Mouse (Mus musculus): ENCODE data around the gene 4921509C19Rik. TPM values are rescaled to one million over a fixed set of nuclear protein-coding genes. Genes with fewer than 3 reads are reported as not detected.
"Not testable (repeated sequence)": the region's sequence is repeated elsewhere in the genome, so short reads cannot be mapped to it uniquely, and the experiment has no call there.

Gene 4921509C19Rik
- polyA plus RNA-seq, 1 experiment from 2014 or later: not detected

DNA sequence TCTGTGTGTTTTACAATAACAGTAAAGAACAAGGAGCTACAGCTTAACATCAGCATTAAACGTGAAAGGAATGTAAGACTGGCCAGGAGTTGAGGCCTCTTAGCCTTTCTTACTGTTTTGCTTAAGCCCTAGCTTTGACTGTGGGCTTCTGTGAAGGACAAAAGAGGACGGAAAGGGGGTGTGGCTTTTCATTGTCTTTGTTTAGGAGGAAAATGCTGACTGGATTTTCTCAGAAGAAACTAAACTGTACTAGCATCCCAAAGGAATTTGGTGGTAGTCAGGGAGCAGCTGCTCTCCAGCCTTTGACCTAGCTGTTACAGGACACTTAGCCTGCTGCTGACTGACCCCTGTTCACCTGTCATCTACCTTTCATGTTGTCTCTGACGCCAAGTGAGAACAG lies 22.4 kb upstream of the 4921509C19Rik start:
- Histone ChIP-seq H3K27me3 (ENCODE audit: control insufficient read depth, insufficient read depth, low read length) (no peaks in the 10 kb centered on the region), H3K36me3 (ENCODE audit: control insufficient read depth, insufficient read depth, low read length) (peaks cover 41% of the 10 kb centered on the region)
- WGBS: 70% methylated on average over 3 of the region's 3 CpGs

DNA sequence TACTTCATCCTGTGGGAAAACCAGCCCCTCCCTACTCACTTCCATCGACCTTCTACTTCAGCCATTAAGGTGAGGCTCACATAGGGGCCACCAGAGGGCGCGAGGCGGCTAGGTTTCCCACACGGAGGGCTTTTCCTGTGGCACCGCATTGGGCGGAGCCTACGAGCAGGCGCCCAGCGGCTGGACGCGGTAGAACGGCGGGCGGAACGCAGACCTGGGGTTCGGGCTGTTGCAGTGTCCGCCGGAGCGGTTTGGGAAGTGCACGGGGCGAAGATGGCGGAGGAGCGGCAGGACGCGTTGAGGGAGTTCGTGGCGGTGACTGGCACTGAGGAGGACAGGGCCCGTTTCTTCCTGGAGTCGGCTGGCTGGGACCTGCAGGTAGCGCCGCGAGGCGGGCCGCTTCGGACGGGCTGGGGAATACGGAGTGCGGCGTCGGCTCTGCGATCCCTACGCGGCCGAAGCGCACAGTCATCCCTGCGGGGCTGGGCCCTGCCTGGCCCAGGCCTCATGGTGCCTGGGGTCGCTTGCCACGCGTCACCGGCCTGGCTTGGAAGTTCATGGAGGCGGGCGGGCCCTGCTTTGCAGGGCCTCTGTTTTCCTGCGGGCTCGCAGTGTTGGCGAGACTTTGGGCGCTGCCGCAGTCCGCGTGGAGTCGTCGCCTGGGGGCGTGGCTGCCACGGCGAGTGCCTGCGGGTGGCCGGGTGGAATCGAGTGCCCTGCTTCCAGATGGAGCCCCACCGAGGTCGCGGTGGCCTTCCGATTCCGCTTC lies 18.3 kb upstream of the 4921509C19Rik start, which contains the start of gene Nsfl1c:
Gene Nsfl1c (plus strand): TSS at position 148 of the 769 bp plus-strand sequence.
- no peak within 1 kb of the TSS for H3K27ac ChIP-seq (ENCODE audit: low read length)
- WGBS: under 1% methylated on average over 73 of the region's 73 CpGs

More for the DNA sequence above, 22.4 kb upstream of the 4921509C19Rik start:
- no peaks in the 10 kb centered on the region for H3K9me3 ChIP-seq (ENCODE audit: control insufficient read depth, low read depth, low read length)
- H3K4me1 ChIP-seq (ENCODE audit: control insufficient read depth, insufficient read depth, low read length): peaks cover 5% of the 10 kb centered on the region
- no peak overlapping the region for H3K9ac ChIP-seq (replicated peaks; ENCODE audit: low read depth, low read length)
- ATAC-seq (ENCODE audit: insufficient number of reproducible peaks, insufficient read depth, low FRiP score, low read depth): no peak
- H3K27ac ChIP-seq (ENCODE audit: low read length): no peak overlapping the region
- H3K4me3 ChIP-seq (ENCODE audit: low read depth, low read length): no peak overlapping the region
- no peak overlapping the region for H3K4me2 ChIP-seq (replicated peaks; ENCODE audit: low read depth, low read length)

GRCm38 (mm10) chr2:151486496-151486895 lies 10.5 kb upstream of the 4921509C19Rik start:
- Histone ChIP-seq H3K36me3 (ENCODE audit: control insufficient read depth, insufficient read depth, low read length) (no peaks in the 10 kb centered on the region), H3K4me1 (ENCODE audit: control insufficient read depth, insufficient read depth, low read length) (no peaks in the 10 kb centered on the region), H3K4me3 (ENCODE audit: low read depth, low read length) (no peak overlapping the region), H3K27me3 (ENCODE audit: control insufficient read depth, insufficient read depth, low read length) (no peaks in the 10 kb centered on the region), H3K9me3 (ENCODE audit: control insufficient read depth, low read depth, low read length) (no peaks in the 10 kb centered on the region), H3K4me2 (replicated peaks; ENCODE audit: low read depth, low read length) (no peak overlapping the region), H3K27ac (ENCODE audit: low read length) (no peak overlapping the region), H3K9ac (replicated peaks; ENCODE audit: low read depth, low read length) (no peak overlapping the region)
- ATAC-seq (ENCODE audit: insufficient number of reproducible peaks, insufficient read depth, low FRiP score, low read depth): no peak

More for the DNA sequence above, 18.3 kb upstream of the 4921509C19Rik start, which contains the start of gene Nsfl1c:
- Histone ChIP-seq H3K4me3 (ENCODE audit: low read depth, low read length) (peak within 1 kb of the TSS; percentile 94), H3K9ac (replicated peaks; ENCODE audit: low read depth, low read length) (peak within 1 kb of the TSS; percentile 91), H3K36me3 (ENCODE audit: control insufficient read depth, insufficient read depth, low read length) (peaks cover 13% of the 10 kb centered on the region), H3K4me2 (replicated peaks; ENCODE audit: low read depth, low read length) (peak within 1 kb of the TSS; percentile 81), H3K27me3 (ENCODE audit: control insufficient read depth, insufficient read depth, low read length) (no peaks in the 10 kb centered on the region), H3K4me1 (ENCODE audit: control insufficient read depth, insufficient read depth, low read length) (peaks cover 5% of the 10 kb centered on the region), H3K9me3 (ENCODE audit: control insufficient read depth, low read depth, low read length) (no peaks in the 10 kb centered on the region)
- ATAC-seq (ENCODE audit: insufficient number of reproducible peaks, insufficient read depth, low FRiP score, low read depth): peak; percentile 100

DNA sequence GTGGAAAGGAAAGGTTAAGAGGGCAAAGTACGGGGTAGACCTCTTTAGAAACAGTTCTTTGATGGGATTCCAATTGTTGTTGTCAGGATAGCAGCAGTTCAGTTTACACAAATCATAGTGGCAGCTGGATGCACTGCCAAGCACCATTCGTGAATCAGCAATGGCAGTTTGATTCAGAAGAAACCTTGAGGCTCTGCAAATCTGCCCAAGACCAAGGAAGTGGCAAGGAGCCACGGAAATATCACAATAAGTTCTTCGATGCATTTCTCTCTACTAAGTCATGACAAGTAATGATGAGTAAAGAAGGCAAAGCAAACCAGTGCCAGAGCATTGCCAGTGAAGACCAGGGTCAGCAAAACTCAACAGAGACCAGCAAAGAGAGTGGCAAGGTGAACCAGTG lies 41.0 kb downstream of the 4921509C19Rik start:
- H3K27ac ChIP-seq (ENCODE audit: low read length): not testable (repeated sequence)
- WGBS: 69% methylated on average over 4 of the region's 4 CpGs

GRCm38 (mm10) chr2:151434203-151434602 lies 41.8 kb downstream of the 4921509C19Rik start:
- not testable (repeated sequence) for ATAC-seq (ENCODE audit: insufficient number of reproducible peaks, insufficient read depth, low FRiP score, low read depth); H3K9me3 ChIP-seq (ENCODE audit: control insufficient read depth, low read depth, low read length); H3K27ac ChIP-seq (ENCODE audit: low read length); H3K9ac ChIP-seq (replicated peaks; ENCODE audit: low read depth, low read length); H3K27me3 ChIP-seq (ENCODE audit: control insufficient read depth, insufficient read depth, low read length); H3K4me3 ChIP-seq (ENCODE audit: low read depth, low read length); H3K4me2 ChIP-seq (replicated peaks; ENCODE audit: low read depth, low read length); H3K36me3 ChIP-seq (ENCODE audit: control insufficient read depth, insufficient read depth, low read length); H3K4me1 ChIP-seq (ENCODE audit: control insufficient read depth, insufficient read depth, low read length)
- WGBS: 53% methylated on average over 4 of the region's 4 CpGs

More for the DNA sequence above, 41.0 kb downstream of the 4921509C19Rik start:
- not testable (repeated sequence) for H3K9ac ChIP-seq (replicated peaks; ENCODE audit: low read depth, low read length); H3K4me3 ChIP-seq (ENCODE audit: low read depth, low read length); H3K4me2 ChIP-seq (replicated peaks; ENCODE audit: low read depth, low read length); H3K4me1 ChIP-seq (ENCODE audit: control insufficient read depth, insufficient read depth, low read length); H3K36me3 ChIP-seq (ENCODE audit: control insufficient read depth, insufficient read depth, low read length); ATAC-seq (ENCODE audit: insufficient number of reproducible peaks, insufficient read depth, low FRiP score, low read depth); H3K9me3 ChIP-seq (ENCODE audit: control insufficient read depth, low read depth, low read length); H3K27me3 ChIP-seq (ENCODE audit: control insufficient read depth, insufficient read depth, low read length)

Other genes starting within 250 kb of the 4921509C19Rik start
- 203 and 215 TPM in 2 replicates for gene Nsfl1c, start 18.0 kb upstream of the 4921509C19Rik start, polyA plus RNA-seq (2014; fragmentation: Nextera tagmentation; extraction: Ambion mirVana)
- 706 and 714 TPM in 2 replicates for gene Fkbp1a, start 66.3 kb upstream of the 4921509C19Rik start, polyA plus RNA-seq (2014; fragmentation: Nextera tagmentation; extraction: Ambion mirVana)
- gene Sdcbp2, start 96.5 kb upstream of the 4921509C19Rik start, polyA plus RNA-seq (2014; fragmentation: Nextera tagmentation; extraction: Ambion mirVana): 13.3 and 14.1 TPM in 2 replicates
- 1.5 and 1.6 TPM in 2 replicates for gene Snph, start 156.4 kb upstream of the 4921509C19Rik start, polyA plus RNA-seq (2014; fragmentation: Nextera tagmentation; extraction: Ambion mirVana)
- gene Rad21l, start 192.4 kb upstream of the 4921509C19Rik start, polyA plus RNA-seq (2014; fragmentation: Nextera tagmentation; extraction: Ambion mirVana): not detected in 2 replicates
- gene Tmem74b, start 225.9 kb upstream of the 4921509C19Rik start, polyA plus RNA-seq (2014; fragmentation: Nextera tagmentation; extraction: Ambion mirVana): 1.1 and 1.6 TPM in 2 replicates